Mouse (Mus musculus) lung, adult 18-20 months (tissue): ENCODE results near the gene Polr3g.
"Not testable (repeated sequence)": the region's sequence is repeated elsewhere in the genome, so short reads cannot be mapped to it uniquely, and the experiment has no call there.

Experiments used
- DNase-seq, 2 experiments: peaks; one replicate each; pipeline ENCODE4 v3.0.0; 2022; ENCODE audit warnings: mixed read lengths in 2 of 2

The Polr3g gene

DNA sequence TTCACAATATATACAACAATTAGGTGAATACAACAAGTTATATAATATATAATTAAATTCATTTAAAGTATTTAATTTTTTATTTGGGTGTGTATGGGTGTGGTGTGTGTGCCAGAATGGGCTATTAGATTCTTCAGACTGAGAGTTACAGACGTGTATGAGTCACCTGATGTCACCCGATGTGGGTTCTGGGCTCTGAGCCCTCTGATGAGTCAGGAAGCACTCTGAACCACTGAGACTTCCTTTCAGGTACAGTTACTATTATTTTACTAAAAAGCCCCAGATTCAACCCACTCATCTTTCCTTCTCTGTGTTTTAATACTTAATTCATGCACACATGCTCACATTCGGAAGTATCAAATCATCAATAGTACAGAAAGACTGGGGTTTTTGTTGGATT lies 25.9 kb downstream of the Polr3g start:
- no peak for DNase-seq

DNA sequence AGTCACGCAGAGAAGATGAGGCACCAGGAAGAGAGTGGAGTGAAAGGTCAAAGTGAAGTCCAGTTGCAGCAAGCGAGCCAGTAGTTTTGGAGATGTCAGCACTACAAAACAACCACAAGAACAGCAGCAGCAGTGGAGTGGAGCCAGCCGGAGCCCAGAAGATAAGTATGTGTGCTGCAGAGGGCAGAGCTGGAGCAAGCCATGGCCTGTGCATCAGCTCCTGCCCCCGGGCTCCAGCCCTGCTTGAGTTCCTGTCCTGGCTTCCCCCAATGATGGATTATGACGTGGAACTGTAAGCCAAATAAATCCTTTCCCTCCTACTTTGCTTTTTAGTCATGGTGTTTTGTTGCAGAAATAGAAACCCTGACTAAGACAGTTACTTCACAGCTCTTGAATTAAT lies 26.6 kb downstream of the Polr3g start:
- no peak for DNase-seq

DNA sequence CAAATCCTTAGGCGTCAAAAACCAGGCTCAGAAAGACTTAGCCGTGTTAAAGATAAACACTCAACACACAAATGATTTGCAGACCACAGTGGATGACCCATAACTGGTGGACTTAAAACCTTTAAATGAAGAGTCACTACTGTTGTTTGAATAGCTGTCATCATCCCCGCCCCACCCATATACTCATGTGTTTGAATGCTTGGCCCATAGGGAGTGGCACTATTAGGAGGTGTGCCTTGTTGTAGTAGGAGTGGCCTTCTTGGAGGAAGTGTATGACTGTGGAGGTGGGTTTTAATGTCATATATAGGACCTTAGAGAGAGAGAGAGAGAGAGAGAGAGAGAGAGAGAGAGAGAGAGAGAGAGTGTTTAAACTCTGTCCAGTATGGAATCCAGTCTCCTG lies 27.7 kb downstream of the Polr3g start:
- DNase-seq, result no peak

DNA sequence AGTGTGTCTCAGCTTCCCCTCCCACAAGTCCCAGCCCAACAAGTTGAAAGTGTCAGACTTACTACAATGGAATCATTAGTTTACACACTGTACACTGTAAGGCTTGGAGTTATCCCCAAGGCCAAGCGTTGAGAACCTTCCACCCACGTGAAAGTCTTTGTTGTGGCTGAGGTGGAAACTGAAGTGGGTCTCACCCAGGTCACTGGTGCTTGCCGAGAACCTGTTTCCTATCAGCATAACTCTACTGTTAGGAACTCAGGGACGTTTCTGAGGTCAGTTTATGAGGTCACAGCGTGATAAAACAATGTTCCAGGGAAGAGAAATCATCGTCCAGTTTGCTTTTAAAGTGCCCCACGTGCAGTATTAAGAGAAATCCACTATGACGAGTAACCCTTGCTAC lies 35.5 kb downstream of the Polr3g start:
- no peak for DNase-seq

- no peak for DNase-seq
Measured at GRCm38 (mm10) chr13:81667713-81668112, 43.1 kb downstream of the Polr3g start.

DNA sequence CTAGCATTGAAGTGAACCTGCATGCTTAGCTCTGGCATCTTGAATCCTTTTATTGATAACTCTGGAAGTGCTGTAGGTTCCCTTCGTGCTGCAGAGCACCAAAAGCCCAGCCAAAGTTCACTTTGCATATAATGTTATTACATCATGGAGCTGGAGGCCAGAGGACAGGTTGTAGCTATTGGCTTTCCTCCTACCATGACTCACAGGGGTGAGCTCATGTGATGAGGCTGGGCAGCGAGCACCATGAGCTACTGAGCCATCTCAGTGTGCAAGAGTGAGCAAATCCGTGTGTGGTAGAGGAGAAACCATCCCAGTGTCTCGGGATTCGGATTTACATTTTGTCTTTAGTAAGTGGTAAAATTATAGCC lies 46.5 kb downstream of the Polr3g start:
- no peak for DNase-seq

- DNase-seq, result no peak
Measured at GRCm38 (mm10) chr13:81663566-81664330, 47.1 kb downstream of the Polr3g start.

DNA sequence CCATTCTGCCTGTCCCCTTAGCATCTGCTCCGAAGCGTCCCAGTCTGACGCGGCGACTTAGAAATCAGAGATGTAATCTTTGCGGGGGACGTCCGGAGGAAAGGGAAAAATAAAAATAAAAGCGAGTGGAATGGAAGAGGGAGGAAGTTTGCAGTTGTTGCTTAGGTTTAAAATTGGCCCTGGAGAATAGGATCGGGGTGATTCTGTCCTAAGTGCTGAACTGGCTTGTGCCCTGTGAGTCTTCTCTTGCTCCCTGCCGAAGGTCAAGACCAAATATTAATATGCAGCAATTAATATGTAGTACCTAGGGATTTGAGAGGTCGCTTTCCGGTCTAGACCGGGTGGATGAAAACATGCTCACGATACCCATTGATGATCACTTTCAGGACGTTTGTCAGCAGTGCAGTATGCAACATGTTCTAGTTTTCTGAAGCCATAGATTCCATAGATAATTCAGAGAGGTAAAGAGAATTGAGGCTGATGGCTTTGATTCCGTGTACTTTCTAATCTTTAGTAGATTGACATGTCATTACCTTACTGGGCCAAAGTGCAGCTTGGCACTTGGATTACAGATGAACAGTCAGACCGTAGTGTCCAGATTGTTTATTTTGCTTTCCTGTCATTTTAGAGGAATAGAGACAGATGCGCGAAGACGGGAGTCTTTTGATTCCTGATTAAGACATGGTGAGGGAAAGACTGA lies 52.6 kb downstream of the Polr3g start:
- DNase-seq, result no peak

DNA sequence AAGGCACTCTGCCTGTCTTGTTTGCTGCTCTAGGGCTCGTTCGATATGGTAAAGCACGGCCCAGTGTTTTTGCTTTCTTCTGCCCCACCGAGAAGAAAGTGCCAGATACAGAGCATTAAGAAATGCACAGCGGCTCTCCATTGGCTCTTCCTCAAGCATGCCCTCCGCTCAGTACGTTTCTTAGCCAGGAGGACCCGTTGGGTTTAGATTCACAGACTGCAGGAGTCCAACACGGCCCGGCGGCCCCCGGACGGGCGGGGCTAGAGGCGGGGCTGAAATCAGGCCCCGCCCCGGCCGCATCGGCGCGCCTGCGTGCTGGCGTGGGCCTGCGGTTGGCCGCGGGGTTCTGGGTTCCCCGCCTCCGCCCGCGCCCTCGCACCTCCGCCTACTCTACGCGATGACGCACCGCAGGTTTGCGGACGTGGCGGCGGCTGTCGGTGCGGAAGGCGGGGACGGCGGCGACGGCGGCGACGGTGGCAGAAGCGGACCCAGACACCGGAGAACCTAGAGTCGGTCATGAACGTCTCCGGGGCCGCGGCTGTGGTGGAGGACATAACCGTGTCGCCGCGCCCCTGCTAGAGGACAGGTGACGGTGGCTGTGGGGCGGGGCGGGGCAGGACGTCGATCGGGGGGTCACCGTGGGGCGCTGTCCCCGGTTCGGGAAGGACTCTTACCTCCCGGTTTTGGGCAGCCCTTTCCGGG lies 53.3 kb downstream of the Polr3g start, which contains the start of gene Lysmd3:
TSS of gene Lysmd3 (plus strand) at position 313 of the 702 bp plus-strand sequence.
- DNase-seq, result peak; percentile 92 to 94

GRCm38 (mm10) chr13:81657008-81657350 lies 53.8 kb downstream of the Polr3g start:
- no peak for DNase-seq

GRCm38 (mm10) chr13:81656091-81656850 lies 54.5 kb downstream of the Polr3g start:
- peak in 1 of 2 experiments; percentile 13 for DNase-seq

- not testable (repeated sequence) for DNase-seq
Measured at GRCm38 (mm10) chr13:81650382-81650781, 60.4 kb downstream of the Polr3g start.

DNA sequence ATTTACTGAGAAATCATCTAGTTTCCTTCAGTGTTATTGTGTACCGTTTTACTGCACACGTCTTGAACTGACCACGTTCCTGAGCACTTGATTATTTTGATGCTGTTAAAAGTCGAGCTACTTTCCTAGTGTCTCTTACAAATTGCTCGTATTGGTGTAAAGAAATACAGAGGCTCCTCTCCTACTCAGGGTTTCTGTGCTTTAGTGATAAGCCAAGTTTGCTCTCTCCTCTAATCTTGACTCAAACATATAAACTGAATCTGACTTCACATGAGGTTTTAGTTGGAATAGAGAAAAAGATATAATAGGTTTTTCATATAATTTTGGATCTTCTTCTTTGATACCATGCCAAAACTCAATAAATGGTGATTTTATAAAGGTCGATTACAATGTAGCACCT lies 64.5 kb downstream of the Polr3g start:
- DNase-seq, result no peak

DNA sequence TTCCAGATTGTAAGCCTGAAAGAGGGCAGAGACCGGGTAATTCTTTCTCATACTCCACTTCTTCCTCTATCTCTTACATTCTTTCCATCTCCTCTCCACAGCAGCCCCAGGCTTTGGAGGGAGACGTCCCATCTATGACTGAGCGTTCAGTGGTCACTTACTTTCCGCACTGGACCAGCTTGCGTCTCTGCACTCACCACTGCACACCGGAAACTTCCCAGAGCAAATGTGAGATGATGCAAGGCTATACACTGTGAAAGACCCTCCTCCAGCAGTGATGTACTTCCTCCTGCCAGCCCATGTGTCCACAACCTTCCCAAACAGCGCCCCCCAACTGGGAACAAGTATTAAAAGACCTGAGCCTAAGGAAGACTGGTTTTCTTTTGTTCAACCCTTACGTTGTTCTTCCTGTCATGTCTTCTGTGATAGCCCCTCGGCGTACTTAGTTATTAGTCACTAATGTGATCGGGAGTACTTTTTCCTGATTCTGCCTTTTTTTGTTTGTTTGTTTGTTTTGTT lies 66.7 kb downstream of the Polr3g start:
- no peak for DNase-seq

GRCm38 (mm10) chr13:81642491-81643149 lies 68.2 kb downstream of the Polr3g start:
- no peak for DNase-seq

- peak in 1 of 2 experiments; percentile 22 for DNase-seq
Measured at GRCm38 (mm10) chr13:81641289-81642045, 69.3 kb downstream of the Polr3g start.

DNA sequence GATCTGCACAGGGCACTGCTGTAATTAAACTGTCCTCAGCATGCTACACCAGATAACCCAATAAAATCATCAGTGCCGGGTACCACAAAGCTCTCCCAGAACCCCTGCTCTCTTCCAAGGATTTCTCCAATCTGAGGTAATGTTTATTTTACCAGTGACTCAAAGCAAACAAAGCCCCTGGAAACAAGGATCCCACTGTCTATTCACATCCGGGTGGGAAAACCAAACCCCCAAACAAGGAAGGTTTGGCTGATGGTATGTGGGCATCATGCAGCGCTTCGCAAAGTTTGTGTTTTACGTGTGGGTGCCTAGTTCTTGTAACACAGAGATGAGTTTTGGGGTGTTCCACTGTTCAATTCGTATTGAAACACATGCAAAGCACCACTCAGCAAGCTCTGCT lies 69.9 kb downstream of the Polr3g start:
- no peak for DNase-seq

- no peak for DNase-seq
Measured at GRCm38 (mm10) chr13:81639624-81640023, 71.2 kb downstream of the Polr3g start.

- DNase-seq, result peak; percentile 72 to 80
Measured at GRCm38 (mm10) chr13:81632720-81633415, 77.9 kb downstream of the Polr3g start, which contains the start of gene Adgrv1. TSS of gene Adgrv1 (minus strand) at chr13:81633154.

DNA sequence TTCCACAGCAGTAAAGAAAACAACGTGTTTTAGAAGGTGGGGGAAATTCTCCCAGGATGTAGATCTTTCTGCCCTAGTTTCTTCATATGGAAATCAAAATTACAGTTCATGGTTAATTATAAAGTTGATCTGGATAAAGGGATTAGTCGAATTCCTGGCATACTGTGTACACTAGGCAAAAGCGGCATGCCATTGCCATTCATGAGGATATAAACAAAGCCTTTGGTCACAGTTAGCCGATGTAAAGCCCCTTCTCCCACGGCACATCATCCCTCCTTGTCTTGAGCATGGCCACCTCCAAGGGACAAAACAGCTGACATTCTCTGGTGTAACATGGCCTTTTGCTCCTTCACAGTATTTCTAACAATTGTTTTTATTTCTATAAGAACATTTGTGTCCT lies 80.2 kb downstream of the Polr3g start:
- DNase-seq, result no peak

DNA sequence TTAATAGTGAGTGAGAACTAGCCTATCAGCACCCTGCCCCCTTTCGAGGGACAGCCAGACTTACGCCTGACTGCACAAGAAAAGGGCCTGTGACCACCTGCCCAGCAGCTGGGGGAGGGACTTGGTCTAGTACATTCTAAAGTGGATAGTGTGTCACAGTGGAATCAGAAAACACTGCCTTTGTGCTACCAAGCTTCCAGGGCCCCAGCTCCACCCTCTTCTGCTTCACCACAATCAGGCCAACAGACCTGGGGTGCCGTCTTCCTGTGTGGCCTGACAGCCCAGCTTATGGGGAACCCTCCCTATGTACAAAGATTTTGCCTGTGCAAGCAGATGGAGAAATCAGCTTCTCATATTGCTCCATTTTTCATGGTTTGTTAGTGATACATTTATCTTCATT lies 81.4 kb downstream of the Polr3g start:
- no peak for DNase-seq
